8 mouse cellular contexts compared by ENCODE assay signal in the genomic region with DNA sequence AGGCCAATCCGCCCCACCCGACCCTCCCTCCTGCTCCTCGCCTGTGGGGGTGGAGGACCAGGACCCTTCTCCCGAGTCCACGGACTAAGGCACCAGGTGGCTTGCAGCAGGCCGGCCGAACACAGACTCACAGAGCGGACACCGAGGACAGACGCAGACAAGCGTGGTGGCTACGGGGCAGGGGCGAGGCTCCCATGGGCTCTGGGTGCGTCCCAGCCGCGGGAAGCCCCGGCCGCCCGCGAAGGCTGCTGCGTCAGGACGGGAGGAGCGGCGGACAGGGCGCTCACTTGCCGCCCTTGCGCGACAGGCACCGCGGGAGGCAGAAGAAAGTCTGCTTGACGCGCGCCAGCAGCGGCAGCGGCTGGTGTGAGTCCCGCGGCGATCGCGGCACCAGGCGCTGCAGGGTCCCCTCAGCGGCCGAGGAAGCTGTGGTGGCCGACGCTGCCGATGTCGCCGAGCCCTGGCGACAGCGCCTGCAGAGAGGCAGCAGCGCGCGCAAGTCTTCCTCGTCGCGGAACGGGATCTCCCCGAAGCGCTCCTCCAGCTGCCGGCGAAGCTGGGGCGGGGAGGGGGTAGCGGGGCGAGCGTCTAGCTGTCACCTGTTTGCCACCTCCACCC. TPM values are rescaled to one million over a fixed set of nuclear protein-coding genes. Genes with fewer than 3 reads are reported as not detected.
A peak's percentile ranks its signal among the peaks of the same experiment; 100 is the strongest.
DNase-seq lines count a peak whose midpoint lies in the region; ATAC-seq lines count a peak whose summit lies in the region.

No protein-coding gene starts in this region.

- no peak for ATAC-seq in megakaryocyte, adult 5-6 weeks (ENCODE audit: poor library complexity, severe bottlenecking)
- no peak for ATAC-seq in limb, embryonic 12.5 days (ENCODE audit: insufficient number of reproducible peaks, insufficient read depth, low FRiP score, low TSS enrichment, low read depth)
- no peak for ATAC-seq in stomach, embryonic 15.5 days (ENCODE audit: insufficient read depth, low FRiP score, low read depth)

- H3K36me3 ChIP-seq in megakaryocyte, embryonic 14.5 days (replicated peaks; ENCODE audit: low read length), result no peaks in the 10 kb centered on the region
- H3K36me3 ChIP-seq in limb, embryonic 12.5 days, result no peaks in the 10 kb centered on the region
- H3K36me3 ChIP-seq in stomach, embryonic 15.5 days, result no peaks in the 10 kb centered on the region

- no peak overlapping the region for H3K27ac ChIP-seq in limb, embryonic 12.5 days
- H3K27ac ChIP-seq in stomach, embryonic 15.5 days, result no peak overlapping the region

- H3K4me2 ChIP-seq in limb, embryonic 12.5 days, result peak overlapping the region; percentile 96
- H3K4me2 ChIP-seq in stomach, embryonic 15.5 days, result peak overlapping the region; percentile 88

- peaks cover 66% of the 10 kb centered on the region for H3K4me1 ChIP-seq in megakaryocyte, embryonic 14.5 days
- peaks cover 32% of the 10 kb centered on the region for H3K4me1 ChIP-seq in limb, embryonic 12.5 days (replicated peaks)
- H3K4me1 ChIP-seq in stomach, embryonic 15.5 days, result peaks cover 12% of the 10 kb centered on the region

- H3K4me3 ChIP-seq in megakaryocyte, embryonic 14.5 days (replicated peaks), result peak overlapping the region; percentile 88
- peak overlapping the region; percentile 54 for H3K4me3 ChIP-seq in limb, embryonic 12.5 days (replicated peaks)
- H3K4me3 ChIP-seq in stomach, embryonic 15.5 days (replicated peaks), result peak overlapping the region; percentile 40

- under 1% methylated on average over 65 of the region's 65 CpGs for WGBS in limb, embryonic 12.5 days
- under 1% methylated on average over 65 of the region's 65 CpGs for WGBS in stomach, embryonic 15.5 days

- H3K9ac ChIP-seq in limb, embryonic 12.5 days (replicated peaks), result peak overlapping the region; percentile 63
- 0 out of 2 replicates have a peak overlapping the region, but pooled peaks have one; percentile 4 for H3K9ac ChIP-seq in stomach, embryonic 15.5 days

- H3K27me3 ChIP-seq in megakaryocyte, embryonic 14.5 days (replicated peaks), result peaks cover 88% of the 10 kb centered on the region
- peaks cover 88% of the 10 kb centered on the region for H3K27me3 ChIP-seq in limb, embryonic 12.5 days
- peaks cover 63% of the 10 kb centered on the region for H3K27me3 ChIP-seq in stomach, embryonic 15.5 days (replicated peaks)

- peak; percentile 49 to 61 for DNase-seq in adrenal gland, postnatal 36 days
- DNase-seq in adrenal gland, adult 18-20 months (ENCODE audit: low spot score in 2 of 2), result no peak
- DNase-seq in gastrocnemius, adult 8-10 months (ENCODE audit: low spot score in 2 of 2), result no peak
- DNase-seq in cerebellum, adult 11 months, result no peak

- H3K9me3 ChIP-seq in megakaryocyte, embryonic 14.5 days, result no peaks in the 10 kb centered on the region
- no peaks in the 10 kb centered on the region for H3K9me3 ChIP-seq in limb, embryonic 12.5 days
- H3K9me3 ChIP-seq in stomach, embryonic 15.5 days, result no peaks in the 10 kb centered on the region

RNA-seq across cellular contexts. Expression of a gene that starts 8.5 kb away (rescaled TPM):
- total RNA-seq in adrenal gland, postnatal 36 days (2021), result 1 to 10 TPM in 1 of 2 experiments, under 1 TPM in 1; 0.99 to 2.1 TPM
- 1 to 10 TPM; 1.2 to 2.6 TPM for total RNA-seq in adrenal gland, adult 18-20 months (2021)
- polyA plus RNA-seq in megakaryocyte, embryonic 14.5 days (2012; ENCODE audit: insufficient read depth, low replicate concordance), result 1.0 TPM in 1 of 2 replicates, not detected in the other
- total RNA-seq in megakaryocyte, adult 5-6 weeks (2015), result not detected in 2 replicates
- not detected in 2 replicates for total RNA-seq in megakaryocyte, adult 5-6 weeks (2017)
- polyA plus RNA-seq in limb, embryonic 12.5 days (2016; fragmentation: Nextera tagmentation; extraction: Ambion mirVana), result 0.60 and 1.00 TPM in 2 replicates
- 0.23 and 0.45 TPM in 2 replicates for polyA plus RNA-seq in stomach, embryonic 15.5 days (2015; fragmentation: Nextera tagmentation; extraction: Ambion mirVana)
- under 1 TPM in 3 of 4 experiments, not detected in 1; 0.16 to 0.62 (median 0.39) TPM for total RNA-seq in gastrocnemius, adult 8-10 months (2022)

RNA-seq across cellular contexts. Expression of a gene that starts 10.0 kb away (rescaled TPM):
- total RNA-seq in adrenal gland, postnatal 36 days (2021), result 1 to 10 TPM; 2.7 to 2.8 TPM
- 1 to 10 TPM; 2.3 to 3.5 TPM for total RNA-seq in adrenal gland, adult 18-20 months (2021)
- 3.2 and 4.6 TPM in 2 replicates for polyA plus RNA-seq in megakaryocyte, embryonic 14.5 days (2012; ENCODE audit: insufficient read depth, low replicate concordance)
- total RNA-seq in megakaryocyte, adult 5-6 weeks (2015), result not detected in 2 replicates
- total RNA-seq in megakaryocyte, adult 5-6 weeks (2017), result not detected in 2 replicates
- polyA plus RNA-seq in limb, embryonic 12.5 days (2016; fragmentation: Nextera tagmentation; extraction: Ambion mirVana), result 0.27 TPM in 1 of 2 replicates, not detected in the other
- polyA plus RNA-seq in stomach, embryonic 15.5 days (2015; fragmentation: Nextera tagmentation; extraction: Ambion mirVana), result 3.1 and 4.3 TPM in 2 replicates
- total RNA-seq in gastrocnemius, adult 8-10 months (2022), result under 1 TPM; 0.24 to 0.94 (median 0.51) TPM

RNA-seq across cellular contexts. Expression of a gene that starts 19.3 kb away (rescaled TPM):
- total RNA-seq in adrenal gland, postnatal 36 days (2021), result under 1 TPM; 0.30 to 0.50 TPM
- total RNA-seq in adrenal gland, adult 18-20 months (2021), result under 1 TPM; 0.16 to 0.60 TPM
- 0.22 TPM in 1 of 2 replicates, not detected in the other for polyA plus RNA-seq in megakaryocyte, embryonic 14.5 days (2012; ENCODE audit: insufficient read depth, low replicate concordance)
- 0.38 TPM in 1 of 2 replicates, not detected in the other for total RNA-seq in megakaryocyte, adult 5-6 weeks (2015)
- total RNA-seq in megakaryocyte, adult 5-6 weeks (2017), result 0.28 TPM in 1 of 2 replicates, not detected in the other
- polyA plus RNA-seq in limb, embryonic 12.5 days (2016; fragmentation: Nextera tagmentation; extraction: Ambion mirVana), result 0.19 and 0.35 TPM in 2 replicates
- polyA plus RNA-seq in stomach, embryonic 15.5 days (2015; fragmentation: Nextera tagmentation; extraction: Ambion mirVana), result 0.21 and 0.35 TPM in 2 replicates
- total RNA-seq in gastrocnemius, adult 8-10 months (2022), result not detected

RNA-seq across cellular contexts. Expression of a gene that starts 31.9 kb away (rescaled TPM):
- not detected for total RNA-seq in adrenal gland, postnatal 36 days (2021)
- total RNA-seq in adrenal gland, adult 18-20 months (2021), result not detected
- polyA plus RNA-seq in megakaryocyte, embryonic 14.5 days (2012; ENCODE audit: insufficient read depth, low replicate concordance), result 0.15 TPM in 1 of 2 replicates, not detected in the other
- total RNA-seq in megakaryocyte, adult 5-6 weeks (2015), result not detected in 2 replicates
- not detected in 2 replicates for total RNA-seq in megakaryocyte, adult 5-6 weeks (2017)
- polyA plus RNA-seq in limb, embryonic 12.5 days (2016; fragmentation: Nextera tagmentation; extraction: Ambion mirVana), result not detected in 2 replicates
- polyA plus RNA-seq in stomach, embryonic 15.5 days (2015; fragmentation: Nextera tagmentation; extraction: Ambion mirVana), result 0.08 and 0.19 TPM in 2 replicates
- 100 to 1,000 TPM; 731 to 847 (median 747) TPM for total RNA-seq in gastrocnemius, adult 8-10 months (2022)

Comparison
In these comparisons a context has a peak if more than half of its experiments do, and no peak if none do; other contexts are left out.
1. DNase-seq: peak in adrenal gland, postnatal 36 days (2 of 2); none in adrenal gland, adult 18-20 months (0 of 2), gastrocnemius, adult 8-10 months (0 of 2) and cerebellum, adult 11 months (single experiment).
2. Peak in every context shown above with its lines, with median percentiles within 50 percentile points of each other: H3K4me3 ChIP-seq.